Mouse (Mus musculus) stomach, embryonic 15.5 days (tissue): Measurements from ENCODE around the gene Armh3. TPM values are rescaled to one million over a fixed set of nuclear protein-coding genes. Genes with fewer than 3 reads are reported as not detected.

ENCODE experiments used
- ATAC-seq: fragments of 200-750 bp; cut with Nextera tagmentation; 2 replicates; pipeline ENCODE4 v1.8.0; 2017; ENCODE audit warnings: low read depth, moderate number of reproducible peaks, moderate TSS enrichment; ENCODE audit not compliant: insufficient read depth, low FRiP score
- H3K27ac ChIP-seq: fragments of 300-500 bp; sonication (generic); 2 replicates; pipeline ENCODE4 v1.5.1; 2015; ENCODE audit warnings: mild to moderate bottlenecking, inconsistent platforms
- H3K27me3 ChIP-seq: fragments of 300-500 bp; sonication (generic); replicated peaks from 2 replicates; pipeline ENCODE4 v1.6.1; 2015; ENCODE audit warnings: inconsistent platforms
- H3K36me3 ChIP-seq: fragments of 300-500 bp; sonication (generic); 2 replicates; pipeline ENCODE4 v1.6.1; 2015; ENCODE audit warnings: inconsistent platforms
- H3K4me1 ChIP-seq: fragments of 300-500 bp; sonication (generic); 2 replicates; pipeline ENCODE4 v1.6.1; 2015; ENCODE audit warnings: inconsistent platforms
- H3K4me2 ChIP-seq: fragments of 300-500 bp; sonication (generic); 2 replicates; pipeline ENCODE4 v1.6.1; 2015; ENCODE audit warnings: mild to moderate bottlenecking, inconsistent platforms
- H3K4me3 ChIP-seq: fragments of 300-500 bp; sonication (generic); replicated peaks from 2 replicates; pipeline ENCODE4 v1.5.1; 2015; ENCODE audit warnings: inconsistent platforms
- H3K9ac ChIP-seq: fragments of 300-500 bp; sonication (generic); 2 replicates; pipeline ENCODE4 v1.6.1; 2015; ENCODE audit warnings: inconsistent platforms
- H3K9me3 ChIP-seq: fragments of 300-500 bp; sonication (generic); 2 replicates; pipeline ENCODE4 v1.6.1; 2016; ENCODE audit warnings: inconsistent platforms
- WGBS: fragments of 180-500 bp; shearing (Covaris S2); methylation state at CpG from one replicate; pipeline ENCODE4 v1.1.7; 2015; 5-methylcytosine and 5-hydroxymethylcytosine counted together
- polyA plus RNA-seq: library from polyadenylated mRNA; unstranded; fragments of >200 nt; fragmentation: Nextera tagmentation; extraction: Ambion mirVana; gene quantifications from 2 replicates; pipeline ENCODE4 v1.2.1, GENCODE M21; 2015

Armh3 gene
- polyA plus RNA-seq, 1 experiment from 2014 or later: 13.1 TPM

DNA sequence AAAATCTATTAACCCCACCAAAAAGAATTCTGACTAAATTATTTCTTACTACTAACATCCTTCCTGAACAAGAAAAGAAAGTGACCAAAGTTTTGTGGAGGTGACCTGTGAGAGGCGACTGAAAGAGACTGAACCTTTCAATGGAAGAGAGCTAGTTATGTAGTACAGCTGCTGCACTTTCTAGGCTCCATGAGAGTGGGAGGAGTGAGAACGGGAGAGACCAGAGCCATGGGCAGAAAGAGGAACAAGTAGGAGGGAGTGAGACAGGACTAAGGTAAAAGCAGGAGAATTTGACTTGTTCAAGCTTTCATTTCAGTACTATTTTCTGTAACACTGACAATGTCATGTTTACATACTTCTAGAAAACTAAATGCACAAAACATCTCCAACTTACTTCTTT lies 222.8 kb downstream of the Armh3 start:
- H3K27me3 ChIP-seq: no peaks in the 10 kb centered on the region
- H3K9me3 ChIP-seq: no peaks in the 10 kb centered on the region
- WGBS: 67% methylated on average over 2 of the region's 2 CpGs
- H3K27ac ChIP-seq: no peak overlapping the region
- H3K4me3 ChIP-seq: no peak overlapping the region
- peaks cover 69% of the 10 kb centered on the region for H3K36me3 ChIP-seq
- H3K4me1 ChIP-seq: peaks cover 3% of the 10 kb centered on the region
- ATAC-seq: no peak
- H3K9ac ChIP-seq: no peak overlapping the region
- H3K4me2 ChIP-seq: no peak overlapping the region

DNA sequence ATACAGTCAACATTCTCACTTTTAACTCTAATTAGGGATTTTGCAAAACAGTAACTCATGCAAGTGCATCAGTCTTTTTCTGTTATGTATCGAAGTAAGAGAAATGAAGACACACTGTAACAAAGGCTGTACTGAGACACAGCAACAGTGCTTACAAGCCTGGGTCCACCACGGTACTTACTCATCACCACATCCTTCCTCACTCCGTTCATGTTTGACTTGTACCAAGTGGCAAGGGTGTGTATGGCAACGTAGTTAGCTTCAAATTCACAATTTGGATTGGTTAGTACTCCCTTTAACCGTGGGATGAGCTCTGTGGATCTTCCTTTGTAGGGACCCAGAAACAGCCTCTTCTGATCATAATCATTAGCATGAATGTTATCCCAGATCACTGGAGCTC lies 226.8 kb downstream of the Armh3 start:
- H3K9me3 ChIP-seq: no peaks in the 10 kb centered on the region
- H3K27me3 ChIP-seq: no peaks in the 10 kb centered on the region
- H3K4me3 ChIP-seq: no peak overlapping the region
- H3K4me2 ChIP-seq: no peak overlapping the region
- ATAC-seq: no peak
- H3K9ac ChIP-seq: no peak overlapping the region
- 85% methylated on average over 5 of the region's 5 CpGs for WGBS
- no peaks in the 10 kb centered on the region for H3K4me1 ChIP-seq
- H3K36me3 ChIP-seq: peaks cover 79% of the 10 kb centered on the region
- H3K27ac ChIP-seq: no peak overlapping the region

Other genes with a start within 250 kb of the Armh3 start
- gene Npm3, start 248.9 kb downstream of the Armh3 start, polyA plus RNA-seq: 16.0 and 16.3 TPM in 2 replicates
- gene Mgea5, start 214.7 kb downstream of the Armh3 start, polyA plus RNA-seq: 42.2 and 47.2 TPM in 2 replicates
- 1.6 and 2.8 TPM in 2 replicates for gene Kcnip2, start 182.4 kb downstream of the Armh3 start, polyA plus RNA-seq
- 8.1 TPM in 2 replicates for gene Hps6, start 5.0 kb upstream of the Armh3 start, polyA plus RNA-seq
- 32.7 and 37.5 TPM in 2 replicates for gene Pprc1, start 46.4 kb upstream of the Armh3 start, polyA plus RNA-seq
- 73.9 and 74.1 TPM in 2 replicates for gene Ldb1, start 46.7 kb upstream of the Armh3 start, polyA plus RNA-seq
- 79.3 and 89.8 TPM in 2 replicates for gene Nolc1, start 77.4 kb upstream of the Armh3 start, polyA plus RNA-seq
- not detected in 2 replicates for gene Elovl3, start 133.4 kb upstream of the Armh3 start, polyA plus RNA-seq
- 0.15 TPM in 1 of 2 replicates, not detected in the other for gene Pitx3, start 149.8 kb upstream of the Armh3 start, polyA plus RNA-seq
- gene Gbf1, start 154.0 kb upstream of the Armh3 start, polyA plus RNA-seq: 59.3 and 63.1 TPM in 2 replicates